Mouse (Mus musculus): ENCODE results near the gene C77080. TPM values are rescaled to one million over a fixed set of nuclear protein-coding genes. Genes with fewer than 3 reads are reported as not detected.

Gene C77080
- polyA plus RNA-seq, 2 experiments: 0.74 to 1.2 TPM

DNA sequence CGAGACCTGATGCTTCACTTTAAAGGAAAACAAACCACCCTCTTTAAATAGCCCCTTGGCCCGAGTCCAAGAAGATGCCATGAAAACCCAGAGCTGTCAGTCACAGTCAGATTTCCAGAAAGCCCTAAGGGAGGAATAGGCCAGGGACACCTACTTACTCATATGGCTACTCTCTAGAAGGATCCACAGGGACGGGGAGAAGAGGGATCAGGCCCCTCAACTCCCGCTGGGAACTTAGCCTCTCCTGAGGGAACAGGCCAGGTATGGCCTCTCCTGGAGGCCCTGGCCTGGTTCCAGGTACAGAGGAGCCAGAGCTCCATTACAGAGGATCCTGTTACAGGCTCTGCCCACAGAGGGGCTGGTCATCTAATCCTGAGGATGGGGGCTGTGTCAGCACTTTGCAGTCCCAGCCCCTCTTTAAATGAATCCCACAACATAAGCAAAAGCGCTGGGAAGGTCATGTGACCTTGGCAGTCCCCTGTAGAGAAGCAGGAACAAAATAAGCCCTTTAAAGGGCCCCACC, 34.7 kb downstream of the C77080 start:
- no peak for ATAC-seq (ENCODE audit: insufficient read depth)
- WGBS (ENCODE audit: insufficient replicate concordance): 31% methylated on average over 5 of the region's 5 CpGs
- peaks cover 75% of the 10 kb centered on the region for H3K27me3 ChIP-seq (ENCODE audit: control insufficient read depth, insufficient read depth, low read length)
- no peak overlapping the region for H3K4me3 ChIP-seq (ENCODE audit: insufficient read depth in 1 of 2, low read depth in 2 of 2, low read length in 2 of 2)
- H3K9ac ChIP-seq (replicated peaks): no peak overlapping the region
- H3K4me2 ChIP-seq (ENCODE audit: low read depth): no peak overlapping the region
- H3K27ac ChIP-seq: no peak overlapping the region
- DNase-seq (ENCODE audit: low read depth in 3 of 3, low spot score in 3 of 3): no peak
- no peaks in the 10 kb centered on the region for H3K36me3 ChIP-seq (replicated peaks; ENCODE audit: control insufficient read depth, insufficient read depth, low read depth)
- peaks cover 2 to 6% of the 10 kb centered on the region in 2 experiments for H3K4me1 ChIP-seq (replicated peaks; ENCODE audit: control insufficient read depth in 2 of 2, insufficient read depth in 2 of 2, low read length in 1 of 2)
- no peaks in the 10 kb centered on the region for H3K9me3 ChIP-seq (ENCODE audit: control insufficient read depth, low read length)
- TF ChIP-seq EP300 (IDR thresholded peaks at IDR 0.05; ENCODE audit: low read depth) (no peak), CTCF (IDR thresholded peaks at IDR 0.05; ENCODE audit: low read depth) (no peak)

GRCm38 (mm10) chr4:129225315-129225714, 35.9 kb downstream of the C77080 start:
- peaks cover 75% of the 10 kb centered on the region for H3K27me3 ChIP-seq (ENCODE audit: control insufficient read depth, insufficient read depth, low read length)
- H3K9me3 ChIP-seq (ENCODE audit: control insufficient read depth, low read length): no peaks in the 10 kb centered on the region

DNA sequence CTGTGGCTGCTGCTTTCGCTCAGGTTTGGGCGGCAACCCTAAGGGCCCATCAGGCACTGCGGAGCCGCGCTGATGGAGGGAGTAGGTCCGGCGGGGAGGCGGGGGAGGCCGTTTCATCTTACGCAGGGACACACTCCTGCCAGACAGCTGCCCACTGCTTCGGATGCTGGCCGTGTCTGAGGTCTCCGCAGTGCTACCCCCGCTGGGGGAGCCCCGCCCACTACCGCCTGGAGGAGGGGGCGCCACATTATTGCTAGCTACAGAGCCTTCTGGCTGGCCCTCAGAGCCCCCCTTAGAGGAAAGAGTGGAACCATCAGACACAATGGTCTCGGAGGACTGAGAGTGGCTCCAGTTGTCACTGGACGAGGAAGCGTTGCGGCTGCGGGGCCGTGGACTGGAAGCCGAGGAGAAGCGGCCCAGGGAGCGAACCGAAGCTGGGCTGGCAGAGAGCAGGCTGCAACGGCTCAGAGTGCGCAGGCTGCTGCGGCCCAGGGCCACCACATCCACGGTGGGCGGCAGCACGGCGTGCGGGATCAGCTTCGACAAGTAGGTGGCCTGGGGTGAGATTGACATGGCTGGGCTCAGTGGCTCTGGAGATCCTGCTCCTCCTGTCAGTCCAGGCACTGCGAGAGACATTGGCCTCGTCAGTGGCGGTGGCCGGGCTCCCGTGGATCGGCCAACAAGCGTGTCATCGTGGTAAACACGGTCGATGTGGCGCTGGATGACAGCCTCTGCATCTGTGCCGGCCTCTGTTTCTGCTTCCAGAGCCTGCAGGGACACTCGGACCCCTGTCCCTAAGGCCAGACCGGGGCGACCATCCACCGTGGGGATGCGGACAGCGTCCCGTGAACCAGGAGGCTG, 37.6 kb downstream of the C77080 start:
- ATAC-seq (ENCODE audit: insufficient read depth) (no peak), DNase-seq (ENCODE audit: low read depth in 3 of 3, low spot score in 3 of 3) (no peak)
- no peaks in the 10 kb centered on the region for H3K9me3 ChIP-seq (ENCODE audit: control insufficient read depth, low read length)
- peaks cover 69% of the 10 kb centered on the region for H3K27me3 ChIP-seq (ENCODE audit: control insufficient read depth, insufficient read depth, low read length)
- WGBS (ENCODE audit: insufficient replicate concordance): 35% methylated on average over 55 of the region's 55 CpGs
- TF ChIP-seq CTCF (IDR thresholded peaks at IDR 0.05; ENCODE audit: low read depth) (no peak), EP300 (IDR thresholded peaks at IDR 0.05; ENCODE audit: low read depth) (no peak)
- no peak overlapping the region for H3K4me2 ChIP-seq (ENCODE audit: low read depth)
- H3K27ac ChIP-seq: no peak overlapping the region
- H3K36me3 ChIP-seq (replicated peaks; ENCODE audit: control insufficient read depth, insufficient read depth, low read depth): peaks cover 17% of the 10 kb centered on the region
- no peak overlapping the region for H3K9ac ChIP-seq (replicated peaks)
- no peak overlapping the region for H3K4me3 ChIP-seq (ENCODE audit: insufficient read depth in 1 of 2, low read depth in 2 of 2, low read length in 2 of 2)
- no peaks in the 10 kb centered on the region for H3K4me1 ChIP-seq (replicated peaks; ENCODE audit: control insufficient read depth in 2 of 2, insufficient read depth in 2 of 2, low read length in 1 of 2)

More at GRCm38 (mm10) chr4:129225315-129225714, 35.9 kb downstream of the C77080 start:
- 89% methylated on average over 12 of the region's 12 CpGs for WGBS (ENCODE audit: insufficient replicate concordance)
- peaks cover 2% of the 10 kb centered on the region; the same call in 1 of the 2 replicates for H3K36me3 ChIP-seq (replicated peaks; ENCODE audit: control insufficient read depth, insufficient read depth, low read depth)
- ATAC-seq (ENCODE audit: insufficient read depth) (no peak), DNase-seq (ENCODE audit: low read depth in 3 of 3, low spot score in 3 of 3) (no peak)
- H3K27ac ChIP-seq: no peak overlapping the region
- no peak for TF ChIP-seq CTCF (IDR thresholded peaks at IDR 0.05; ENCODE audit: low read depth)
- no peak for TF ChIP-seq EP300 (IDR thresholded peaks at IDR 0.05; ENCODE audit: low read depth)
- no peaks in the 10 kb centered on the region for H3K4me1 ChIP-seq (replicated peaks; ENCODE audit: control insufficient read depth in 2 of 2, insufficient read depth in 2 of 2, low read length in 1 of 2)
- H3K4me3 ChIP-seq (ENCODE audit: insufficient read depth in 1 of 2, low read depth in 2 of 2, low read length in 2 of 2): no peak overlapping the region
- no peak overlapping the region for H3K4me2 ChIP-seq (ENCODE audit: low read depth)
- H3K9ac ChIP-seq (replicated peaks): no peak overlapping the region

DNA sequence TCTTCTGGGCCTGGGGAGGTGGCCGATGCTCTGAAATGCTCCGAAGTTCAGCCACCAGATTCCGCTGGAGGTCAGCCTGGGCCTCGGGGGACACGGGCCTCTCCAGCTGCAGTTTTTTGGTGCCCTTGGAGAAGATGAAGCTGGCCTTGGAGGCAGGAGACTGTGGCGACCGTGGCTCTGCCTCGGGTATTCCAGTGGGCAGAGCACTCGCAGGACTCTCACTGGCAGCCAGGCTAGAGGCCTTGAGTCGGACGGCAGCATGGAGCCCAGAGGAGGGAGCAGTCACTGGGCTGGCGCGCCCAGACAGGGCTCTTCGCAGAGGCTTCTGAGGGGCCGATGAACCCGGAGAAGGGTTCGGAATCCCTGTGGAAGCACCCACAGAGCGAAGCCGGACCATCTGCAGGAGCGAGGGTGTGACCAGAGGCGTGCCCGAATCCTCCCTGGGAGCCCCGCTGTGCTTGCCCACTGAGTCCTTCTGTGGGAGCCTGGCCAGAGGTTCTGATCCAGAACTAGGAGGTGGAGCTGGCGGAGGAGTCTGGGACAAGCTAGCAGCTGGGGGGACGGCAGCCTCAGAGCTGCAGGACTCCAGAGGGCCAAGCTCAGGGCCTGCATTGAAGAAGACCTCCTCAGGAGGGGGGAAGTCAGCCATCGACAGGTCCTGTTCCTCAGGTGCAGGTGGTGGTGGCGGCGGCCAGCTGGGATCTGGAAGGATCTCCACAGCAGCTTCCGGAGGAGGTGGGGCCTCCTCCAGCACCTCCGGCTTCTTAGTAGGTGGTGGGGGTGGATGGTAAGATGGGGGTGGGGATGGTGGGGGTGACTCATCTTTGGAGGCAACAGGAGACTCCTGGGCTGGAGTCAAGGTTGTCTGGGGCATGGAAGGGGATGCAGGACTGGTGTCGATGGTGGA, 38.9 kb downstream of the C77080 start:
- H3K9ac ChIP-seq (replicated peaks): no peak overlapping the region
- DNase-seq (ENCODE audit: low read depth in 3 of 3, low spot score in 3 of 3) (no peak), ATAC-seq (ENCODE audit: insufficient read depth) (no peak)
- H3K4me1 ChIP-seq (replicated peaks; ENCODE audit: control insufficient read depth in 2 of 2, insufficient read depth in 2 of 2, low read length in 1 of 2): no peaks in the 10 kb centered on the region
- TF ChIP-seq CTCF (IDR thresholded peaks at IDR 0.05; ENCODE audit: low read depth): no peak
- TF ChIP-seq EP300 (IDR thresholded peaks at IDR 0.05; ENCODE audit: low read depth): no peak
- WGBS (ENCODE audit: insufficient replicate concordance): 63% methylated on average over 31 of the region's 31 CpGs
- peaks cover 31% of the 10 kb centered on the region for H3K36me3 ChIP-seq (replicated peaks; ENCODE audit: control insufficient read depth, insufficient read depth, low read depth)
- no peak overlapping the region for H3K4me2 ChIP-seq (ENCODE audit: low read depth)
- H3K9me3 ChIP-seq (ENCODE audit: control insufficient read depth, low read length): no peaks in the 10 kb centered on the region
- peaks cover 56% of the 10 kb centered on the region for H3K27me3 ChIP-seq (ENCODE audit: control insufficient read depth, insufficient read depth, low read length)
- no peak overlapping the region for H3K4me3 ChIP-seq (ENCODE audit: insufficient read depth in 1 of 2, low read depth in 2 of 2, low read length in 2 of 2)
- H3K27ac ChIP-seq: no peak overlapping the region

Measured in liver, embryonic 14.5 days (tissue).